Mouse (Mus musculus) erythroblast, embryonic 14.5 days (primary cell): ENCODE results near the gene Lhx6.

ENCODE experiments used
- GATA1 ChIP-seq: IDR thresholded peaks from 2 replicates; pipeline ENCODE4 v1.6.1; 2012; ENCODE audit warnings: low read length, inconsistent platforms, mixed read lengths
- TAL1 ChIP-seq: IDR thresholded peaks from 3 replicates; pipeline ENCODE4 v1.6.1; 2012; ENCODE audit warnings: low read length, inconsistent platforms, mixed read lengths

DNA sequence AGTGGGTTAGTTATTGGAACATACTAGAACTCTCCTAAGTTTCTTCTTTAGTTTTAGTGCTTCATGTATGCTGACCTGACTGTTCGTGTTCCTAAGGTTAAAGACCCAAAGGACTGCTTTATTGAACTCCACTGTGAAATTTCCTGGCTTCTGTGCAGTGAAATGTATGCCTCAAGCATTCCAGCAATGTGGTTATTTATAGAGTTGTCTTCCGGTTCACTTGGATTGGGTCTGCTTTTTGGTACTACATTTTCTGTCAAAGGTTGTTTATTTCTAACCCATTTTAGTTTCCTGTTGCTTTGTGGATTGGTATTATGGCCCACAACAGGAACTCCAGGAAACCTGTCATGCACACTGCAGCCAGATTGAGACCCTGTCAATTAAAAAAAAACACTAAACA, 33.9 kb upstream of the Lhx6 start:
- no peak for TF ChIP-seq TAL1
- no peak for TF ChIP-seq GATA1
